Mouse (Mus musculus) kidney, postnatal 36 days (tissue): Measurements from ENCODE around the gene Polr3b.

Experiments used
- DNase-seq, 2 experiments: peaks; one replicate each; pipeline ENCODE4 v3.0.0; 2021 to 2022; ENCODE audit warnings: mixed read lengths in 2 of 2

The Polr3b gene

DNA sequence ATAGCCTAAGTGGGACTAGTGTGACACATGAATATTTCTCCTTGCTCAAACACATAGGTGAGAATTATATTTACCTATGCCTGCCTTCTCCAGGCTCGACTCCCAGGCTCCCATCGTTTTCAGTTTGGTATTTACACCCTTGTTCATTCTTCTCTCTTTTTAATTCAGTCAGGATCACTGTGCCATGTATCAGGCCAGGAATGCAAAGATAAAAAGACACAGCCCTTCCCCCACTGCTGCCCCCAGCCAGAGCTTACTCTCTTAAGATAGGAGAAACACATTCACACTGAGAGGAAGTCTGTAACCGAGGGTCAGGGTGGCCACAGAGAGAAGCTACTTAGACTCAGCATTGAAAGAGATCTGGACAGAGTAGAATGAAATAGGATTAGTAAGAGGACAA lies 10.4 kb upstream of the Polr3b start:
- no peak for DNase-seq

DNA sequence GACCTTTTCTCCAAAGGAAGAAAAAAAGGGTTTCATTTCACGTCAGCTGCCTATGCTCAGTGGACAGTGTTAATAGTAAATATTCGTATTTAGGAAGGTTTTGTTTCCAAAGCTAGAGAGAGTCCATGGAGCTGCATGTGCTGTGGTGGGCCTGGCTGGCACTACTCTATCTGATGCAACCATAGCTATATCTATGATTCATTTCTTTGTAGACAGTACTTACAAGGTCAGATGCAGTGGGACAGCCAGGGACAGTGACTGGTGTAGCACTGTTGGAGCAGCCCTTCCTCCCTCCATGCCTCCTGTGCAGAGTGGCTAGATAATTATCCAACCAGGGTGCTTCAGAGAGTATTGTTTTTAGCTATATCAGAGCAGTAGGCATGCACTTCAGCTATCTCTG lies 9.8 kb upstream of the Polr3b start:
- DNase-seq = no peak

DNA sequence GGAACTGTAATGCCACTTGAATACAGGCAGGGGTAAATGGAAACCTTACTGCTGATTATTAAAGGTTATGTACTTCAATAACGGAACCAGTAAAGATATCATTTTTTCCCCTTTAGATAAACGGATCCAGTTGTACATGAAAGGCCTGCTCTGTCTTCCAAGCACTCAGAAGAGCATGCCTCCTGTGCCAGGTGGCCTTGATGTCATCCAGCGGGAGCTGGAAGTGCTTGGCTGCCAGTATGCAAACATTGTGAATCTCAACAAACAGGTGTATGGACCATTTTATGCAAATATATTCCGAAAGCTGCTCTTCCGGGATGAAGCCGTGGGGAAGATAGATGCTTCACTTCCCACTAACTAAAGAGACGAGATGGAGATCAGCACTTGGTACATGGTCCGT lies 8.7 kb upstream of the Polr3b start:
- DNase-seq = no peak

DNA sequence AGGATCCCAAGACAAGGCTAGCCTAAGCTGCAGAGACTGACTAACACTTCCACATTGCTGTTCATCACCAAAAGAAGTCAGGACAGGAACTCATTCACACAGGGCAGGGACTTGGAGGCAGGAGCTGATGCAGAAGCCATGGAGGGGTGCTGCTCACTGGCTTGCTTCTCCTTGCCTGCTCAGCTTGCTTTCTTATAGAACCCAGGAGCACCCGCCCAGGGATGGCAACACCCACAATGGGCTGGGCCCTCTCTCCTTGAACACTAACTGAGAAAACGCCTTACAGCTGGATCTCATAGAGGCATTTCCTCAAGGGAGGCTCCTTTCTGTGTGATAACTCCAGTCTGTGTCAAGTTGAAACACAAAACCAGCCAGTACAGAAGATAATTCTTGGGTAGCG lies 7.0 kb upstream of the Polr3b start:
- DNase-seq = no peak

DNA sequence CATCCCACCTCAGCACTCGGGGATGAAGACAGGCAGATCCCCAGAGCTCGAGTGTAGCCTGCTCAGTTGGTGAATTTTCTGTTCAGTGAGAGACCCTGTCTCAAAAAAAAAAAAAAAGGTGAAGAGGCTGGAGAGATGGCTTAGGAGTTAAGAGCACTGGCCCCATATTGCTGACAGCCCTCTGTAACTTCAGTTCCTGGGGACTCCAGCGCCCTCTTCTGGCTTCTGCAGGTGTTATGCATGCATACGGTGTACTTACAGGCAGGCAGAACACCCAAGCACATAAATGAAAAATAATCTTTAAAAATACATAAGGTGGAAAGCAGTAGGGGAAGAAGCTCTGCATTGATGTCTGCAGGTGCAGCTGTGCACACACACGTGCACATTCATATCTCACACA lies 9.1 kb downstream of the Polr3b start:
- DNase-seq = peak; percentile 18 to 59

DNA sequence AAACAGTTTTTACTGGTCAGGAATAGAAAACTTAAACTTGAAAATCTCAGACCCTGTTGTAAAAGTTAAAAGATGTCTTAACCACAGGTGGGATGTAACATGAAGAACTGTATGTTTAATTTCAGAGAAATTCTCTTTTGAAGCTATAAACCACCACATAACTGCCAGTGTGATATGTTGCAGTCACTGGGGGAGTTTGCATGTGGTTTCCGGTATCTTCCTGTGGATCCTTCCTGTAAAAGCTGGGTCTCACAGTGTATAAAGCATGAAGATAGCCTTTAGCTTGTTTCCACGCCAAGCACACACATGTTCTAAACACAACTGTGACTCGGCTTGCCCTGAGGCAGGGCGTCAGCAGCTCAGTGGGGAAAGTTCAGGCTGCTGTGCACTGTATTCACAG lies 9.9 kb downstream of the Polr3b start:
- no peak for DNase-seq

DNA sequence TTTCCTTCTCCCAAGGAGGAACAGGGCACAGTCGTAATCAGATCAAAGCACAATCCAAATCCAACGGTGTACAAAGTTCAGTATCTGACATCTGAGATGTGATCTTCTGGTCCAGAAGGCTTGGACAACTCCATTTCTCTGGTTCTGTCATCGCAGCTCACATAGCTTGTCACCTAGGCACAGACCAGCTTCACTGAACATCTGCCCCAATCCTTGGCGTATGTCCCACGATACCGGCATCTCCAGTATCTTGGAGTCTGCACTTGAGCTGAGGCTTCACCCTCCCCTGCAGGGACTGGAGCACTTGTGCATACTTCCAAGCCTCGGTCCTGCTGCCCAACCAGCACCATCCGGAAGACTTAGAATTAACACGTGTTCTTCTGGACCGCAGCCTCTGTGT lies 14.6 kb downstream of the Polr3b start:
- DNase-seq = no peak

DNA sequence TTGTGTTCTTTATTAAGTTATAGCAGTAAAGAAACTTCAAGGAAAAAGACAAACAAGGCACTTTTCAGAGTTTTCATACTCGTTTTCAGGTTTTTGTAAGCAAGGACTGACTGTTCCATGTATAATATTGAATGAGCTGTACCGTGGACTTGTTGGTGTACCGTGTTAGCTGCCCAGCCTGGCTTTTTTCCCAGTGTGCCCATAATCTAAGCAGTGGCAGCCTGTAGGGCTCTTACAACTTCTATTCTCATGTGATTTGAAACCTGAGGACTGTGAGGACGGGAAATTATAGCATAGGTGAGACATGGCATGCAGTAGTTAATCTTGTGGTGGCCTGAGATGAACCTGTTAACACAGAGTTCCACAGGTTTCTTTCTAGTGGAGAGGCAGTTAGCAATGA lies 16.3 kb downstream of the Polr3b start:
- no peak for DNase-seq

DNA sequence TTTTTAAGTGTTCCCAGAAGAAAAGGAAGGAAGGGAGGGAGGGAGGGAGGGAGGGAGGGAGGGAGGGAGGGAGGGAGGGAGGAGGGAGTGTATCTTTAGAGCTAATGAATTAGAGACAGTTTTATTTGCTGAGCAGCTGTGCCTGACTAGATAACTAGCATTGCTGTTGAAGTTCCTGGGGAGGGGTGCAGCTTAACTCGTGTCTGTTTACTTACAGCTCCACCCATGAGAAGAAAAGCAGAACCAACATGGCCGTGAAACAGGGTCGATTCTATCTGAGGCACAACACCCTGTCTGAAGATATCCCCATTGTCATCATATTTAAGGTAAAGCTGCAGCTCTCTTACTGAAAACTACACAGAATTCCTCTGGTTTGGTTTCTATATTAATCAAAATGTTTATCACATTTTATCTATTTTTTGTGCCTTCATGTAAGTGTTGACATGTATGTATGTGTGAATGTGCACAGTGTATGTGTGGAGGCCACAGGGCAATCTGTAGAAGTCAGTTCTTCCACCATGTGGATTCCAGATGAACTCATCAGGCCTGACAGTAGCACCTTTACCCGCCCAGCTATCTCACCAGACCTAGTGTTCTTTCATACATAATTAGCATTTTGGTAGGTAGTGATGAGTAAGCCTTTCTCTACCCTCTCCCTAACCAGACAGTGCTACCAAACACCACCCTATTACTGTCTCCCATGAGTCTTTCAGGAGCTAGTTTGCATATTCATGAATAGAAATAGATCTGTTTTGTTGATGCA lies 17.6 kb downstream of the Polr3b start:
- no peak for DNase-seq

DNA sequence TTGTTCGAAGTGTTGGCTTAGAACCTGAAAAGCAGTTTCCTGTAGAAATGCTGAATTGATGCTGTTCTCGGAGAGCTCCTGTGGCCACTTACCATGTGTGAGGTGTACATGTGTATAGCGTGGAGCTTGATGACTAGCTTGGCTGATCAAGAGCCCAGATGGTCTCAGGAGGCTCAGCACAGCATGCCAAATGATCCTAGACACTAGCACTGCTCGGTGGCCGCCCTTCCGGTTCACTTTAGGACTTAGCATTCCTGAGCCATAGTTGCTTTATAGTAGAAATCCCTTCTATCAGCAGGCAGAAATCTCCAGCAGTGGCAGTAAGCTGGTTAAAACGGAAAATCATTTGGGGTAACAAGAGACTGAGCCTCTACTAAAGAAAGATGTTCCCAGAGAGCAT lies 18.8 kb downstream of the Polr3b start:
- no peak for DNase-seq

DNA sequence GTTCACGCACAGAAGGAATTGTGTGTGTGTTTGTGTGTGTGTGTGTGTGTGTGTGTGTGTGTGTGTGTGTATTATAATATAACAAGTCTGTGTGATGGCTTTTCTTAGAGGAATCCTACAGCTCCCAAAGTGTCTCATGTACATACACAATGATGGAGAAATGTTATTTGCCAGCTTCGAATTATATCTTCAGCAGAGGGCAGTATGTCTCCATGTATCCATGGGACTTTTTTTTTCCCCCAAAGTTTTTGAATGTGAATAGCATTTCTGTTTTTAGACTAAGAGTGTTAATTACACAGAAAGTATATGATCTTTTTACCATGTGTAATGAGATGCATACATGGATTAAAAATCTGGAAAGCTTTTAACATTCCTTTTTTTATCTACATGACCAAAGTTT lies 19.5 kb downstream of the Polr3b start:
- DNase-seq = no peak

DNA sequence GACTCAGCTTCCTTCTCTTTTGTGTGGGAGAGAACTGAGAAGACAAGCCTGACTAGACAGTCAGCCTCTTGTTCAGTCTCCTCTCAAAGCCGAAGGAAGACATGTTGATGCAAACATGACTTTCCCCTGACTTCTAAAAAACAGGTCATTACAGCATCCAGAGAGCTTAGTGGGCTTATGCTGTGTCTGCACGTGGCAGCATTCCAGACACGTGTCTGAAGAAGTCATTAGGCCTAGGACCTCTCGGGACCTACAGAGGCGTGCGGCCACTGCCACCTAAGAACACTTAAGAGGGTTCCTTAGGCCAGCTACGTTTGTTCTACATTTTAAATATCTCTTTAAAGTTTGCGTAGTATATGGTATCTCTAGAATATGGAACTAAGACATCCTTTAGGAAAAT lies 23.8 kb downstream of the Polr3b start:
- no peak for DNase-seq

DNA sequence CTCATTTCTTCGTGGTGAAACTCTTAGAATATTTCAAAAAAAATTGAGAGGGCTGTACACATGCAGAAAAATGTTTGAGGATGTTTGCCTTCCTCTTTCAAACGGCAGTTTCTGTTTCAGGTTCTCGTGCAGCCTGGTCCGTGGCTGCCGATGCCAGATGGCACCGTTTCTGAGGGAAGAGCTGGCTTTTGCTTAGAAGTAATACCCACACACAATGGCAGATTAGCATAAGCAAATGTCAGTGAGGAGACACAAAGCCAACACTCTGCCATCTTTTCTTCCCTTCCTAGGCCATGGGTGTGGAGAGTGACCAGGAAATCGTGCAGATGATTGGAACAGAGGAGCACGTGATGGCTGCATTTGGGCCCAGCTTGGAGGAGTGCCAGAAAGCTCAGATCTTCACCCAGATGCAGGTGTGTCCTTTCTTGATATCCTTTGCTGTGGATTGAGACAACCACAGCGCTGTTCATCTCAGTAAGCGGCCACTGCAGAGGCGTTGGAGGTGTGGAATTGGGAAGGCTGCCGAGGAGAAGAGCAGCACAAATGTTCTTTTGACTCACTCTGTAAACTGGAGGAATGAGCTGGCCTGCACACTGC lies 24.5 kb downstream of the Polr3b start:
- DNase-seq = peak in 1 of 2 experiments; percentile 15

DNA sequence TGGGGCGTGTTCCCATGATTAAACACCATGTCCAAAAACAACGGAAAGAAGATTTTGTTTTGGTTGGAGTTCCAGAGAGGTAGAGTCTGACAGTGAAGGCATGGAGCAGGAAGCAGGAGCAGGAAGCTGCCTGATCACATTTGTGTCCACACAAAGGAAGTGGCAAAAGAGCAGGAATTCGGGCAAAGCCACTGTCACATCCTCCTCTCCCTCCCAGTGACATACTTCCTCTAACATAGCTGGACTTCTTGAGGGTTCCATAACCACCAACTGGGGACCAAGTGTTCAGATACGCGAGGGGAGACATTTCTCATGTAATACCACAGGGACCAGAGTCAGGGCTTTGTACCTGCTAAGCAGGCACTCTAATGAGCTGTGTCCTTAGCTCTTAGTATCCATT lies 25.2 kb downstream of the Polr3b start:
- no peak for DNase-seq

DNA sequence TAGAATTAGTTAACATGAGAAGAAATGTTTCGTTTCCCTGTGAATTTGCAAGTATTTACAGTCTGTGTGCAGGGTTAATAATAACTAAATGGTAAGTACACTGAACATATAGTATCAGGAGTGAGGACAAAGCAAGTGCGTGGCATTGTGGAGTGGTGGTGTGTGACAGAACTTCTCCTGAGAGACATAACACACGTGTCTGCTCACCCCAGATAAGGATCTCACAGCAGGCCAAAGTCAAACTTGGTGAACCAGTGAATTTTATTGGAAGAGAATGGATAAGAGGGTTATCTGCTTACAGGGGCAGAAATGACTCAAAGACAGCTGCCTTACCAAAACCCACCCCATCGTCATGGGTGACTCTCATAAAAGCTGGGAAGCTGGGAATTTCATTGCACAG lies 26.8 kb downstream of the Polr3b start:
- DNase-seq = no peak

DNA sequence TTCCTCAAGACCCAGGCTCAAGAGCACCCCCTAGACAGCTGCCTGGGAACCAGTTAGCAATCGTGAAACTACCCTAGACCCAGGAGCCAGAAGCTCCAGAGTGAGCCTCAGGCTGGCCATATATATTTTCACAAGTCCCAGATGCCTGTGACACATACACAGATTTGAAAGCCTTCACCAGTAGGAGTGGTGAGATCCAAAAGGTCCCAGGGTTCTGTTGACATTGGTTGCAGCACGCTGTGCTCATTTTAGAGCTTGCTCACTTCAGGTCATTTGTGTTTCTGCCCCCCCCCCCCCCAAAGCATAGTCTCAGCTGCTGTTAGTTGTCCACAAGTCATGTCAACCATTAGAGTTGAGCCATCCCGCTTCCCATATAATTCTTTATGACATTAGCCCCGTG lies 31.9 kb downstream of the Polr3b start:
- no peak for DNase-seq

DNA sequence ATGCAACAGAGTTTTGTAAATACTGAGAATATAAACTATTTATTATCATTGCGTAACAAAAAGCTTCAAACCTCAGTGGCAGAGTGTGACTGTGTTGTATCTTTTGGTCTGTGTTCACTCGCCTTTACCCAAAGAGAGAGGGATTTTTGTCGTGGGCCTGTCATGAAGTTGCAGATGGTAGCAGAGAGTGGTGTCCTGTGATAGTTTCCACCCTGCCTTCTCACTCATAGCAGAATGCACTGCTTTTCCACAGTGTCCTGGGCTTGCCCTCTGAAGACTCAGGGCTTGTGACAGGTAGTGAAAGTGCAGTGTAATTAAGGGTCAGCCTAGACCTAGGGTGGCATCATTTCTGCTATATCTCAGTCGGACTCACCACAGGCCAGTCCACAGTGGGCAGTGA lies 32.6 kb downstream of the Polr3b start:
- no peak for DNase-seq

DNA sequence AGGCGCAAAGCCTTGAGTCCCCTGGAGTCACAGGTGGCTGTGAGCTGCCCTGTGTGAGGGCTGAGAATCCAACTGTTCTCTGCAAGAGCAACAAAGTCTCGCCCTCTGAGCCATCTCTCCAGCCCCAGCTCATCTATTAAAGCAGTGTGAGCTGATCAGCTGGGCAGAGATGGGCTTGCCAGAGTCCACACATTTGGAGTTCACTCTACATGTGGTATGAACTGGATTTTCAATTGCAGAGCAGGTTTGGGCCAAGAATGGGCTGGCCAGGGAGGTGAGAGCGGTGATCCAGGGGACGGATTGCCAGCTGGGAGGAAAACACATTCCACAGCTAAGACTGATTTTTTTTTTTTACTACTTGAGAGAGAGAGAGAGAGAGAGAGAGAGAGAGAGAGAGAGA lies 34.5 kb downstream of the Polr3b start:
- DNase-seq = peak; percentile 45 to 54

DNA sequence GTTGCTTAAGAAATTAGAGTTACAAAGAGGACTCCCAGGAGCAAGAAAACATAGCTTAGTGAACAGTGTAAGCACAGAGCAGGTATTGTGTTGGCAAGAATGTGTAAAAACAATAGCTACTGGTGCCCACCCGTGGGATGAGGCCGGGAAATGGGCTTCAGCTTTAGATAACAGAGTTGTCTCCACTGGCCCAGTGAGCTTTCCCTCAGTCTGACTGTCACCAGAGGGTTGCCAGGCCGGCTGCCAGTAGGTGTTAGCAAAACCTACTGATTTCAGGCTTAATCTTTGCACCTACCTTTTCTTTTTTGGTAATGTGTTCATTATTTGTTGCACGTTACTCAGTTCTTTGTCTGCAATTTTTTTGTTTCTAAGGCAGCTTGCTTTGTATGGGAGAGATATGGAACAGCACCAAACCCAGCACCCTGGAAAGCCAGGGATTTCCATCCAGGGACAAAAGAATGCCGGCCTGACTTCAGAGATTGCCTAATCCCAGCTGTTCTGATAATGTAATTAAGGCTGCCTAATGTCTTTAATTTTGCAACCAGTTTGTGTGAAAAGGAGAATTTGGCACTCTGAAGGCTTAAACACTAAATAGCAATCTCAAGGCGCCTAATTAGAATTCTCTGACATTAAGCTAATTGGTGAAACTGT lies 35.5 kb downstream of the Polr3b start:
- no peak for DNase-seq

DNA sequence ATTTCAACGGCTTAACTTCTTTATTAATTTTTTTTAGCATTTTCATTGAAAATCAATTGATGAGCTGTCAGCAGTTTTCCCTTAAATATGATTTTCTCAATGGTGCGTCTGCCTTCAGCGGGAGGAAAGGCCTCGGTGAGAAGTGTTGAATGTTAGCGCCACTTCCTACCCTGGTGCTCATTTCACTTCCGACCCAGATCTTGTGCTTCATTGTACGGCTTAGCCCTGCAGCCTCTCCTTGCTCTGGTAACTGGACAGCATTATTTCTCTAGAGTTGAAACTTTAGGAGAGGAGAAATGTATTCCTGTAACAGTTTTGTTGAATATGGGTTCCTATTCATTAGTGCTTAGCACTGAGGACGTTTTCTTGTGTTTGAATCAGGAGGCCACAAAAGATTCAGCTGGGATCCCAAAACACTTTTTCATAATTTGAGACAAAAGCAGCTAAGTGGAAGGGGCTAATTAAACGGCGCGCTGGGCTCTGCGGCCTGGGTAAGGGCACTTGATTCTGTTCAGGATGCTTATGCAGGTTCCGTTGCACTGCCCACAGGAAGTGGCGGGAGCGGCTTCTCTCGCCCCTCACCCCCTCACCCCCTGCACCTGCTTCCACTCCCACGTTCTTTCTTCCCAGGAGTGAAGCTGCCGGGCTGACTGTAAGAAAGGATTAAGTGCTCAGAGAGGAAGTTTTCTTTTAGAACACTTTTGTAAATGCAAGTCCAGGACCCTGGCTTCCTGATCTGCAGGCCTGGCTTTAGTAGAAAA lies 36.2 kb downstream of the Polr3b start:
- peak in 1 of 2 experiments; percentile 13 for DNase-seq

DNA sequence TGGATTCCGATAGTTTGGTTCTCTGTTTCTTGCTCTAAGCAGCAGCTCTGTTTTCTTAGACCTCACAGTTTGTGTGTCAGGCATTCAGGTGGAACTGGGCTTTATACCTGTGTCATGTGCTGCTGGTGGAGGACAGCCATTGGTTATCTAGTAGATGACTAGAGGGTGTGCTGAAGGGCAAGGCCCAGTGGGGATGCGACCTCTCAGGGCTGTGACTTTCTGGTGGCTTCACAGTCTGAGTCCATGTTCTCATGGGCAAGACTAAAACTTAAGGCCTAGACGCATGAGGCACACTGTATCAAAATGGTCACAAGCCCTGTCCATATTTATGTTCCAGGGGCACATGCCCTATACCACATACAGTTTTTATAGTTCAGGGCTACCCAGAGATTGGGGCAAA lies 37.2 kb downstream of the Polr3b start:
- no peak for DNase-seq

DNA sequence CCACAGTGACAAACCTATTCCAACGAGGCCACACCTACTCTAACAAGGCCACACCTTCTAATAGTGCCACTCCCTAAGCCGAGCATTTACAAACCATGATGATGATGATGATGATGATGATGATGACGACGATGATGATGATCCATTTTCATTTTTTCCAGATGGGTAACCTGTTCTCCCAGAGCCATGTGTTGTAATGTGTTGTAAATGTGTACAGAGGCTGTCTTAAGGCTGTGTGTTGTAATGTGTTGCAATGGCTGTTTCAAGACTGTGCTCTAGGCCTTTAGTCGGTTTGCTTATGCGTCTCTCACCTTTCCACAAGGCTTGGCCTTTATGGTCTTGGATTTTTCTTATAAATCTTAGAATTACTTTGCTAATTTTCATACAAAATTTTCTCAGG lies 40.0 kb downstream of the Polr3b start:
- DNase-seq = no peak

DNA sequence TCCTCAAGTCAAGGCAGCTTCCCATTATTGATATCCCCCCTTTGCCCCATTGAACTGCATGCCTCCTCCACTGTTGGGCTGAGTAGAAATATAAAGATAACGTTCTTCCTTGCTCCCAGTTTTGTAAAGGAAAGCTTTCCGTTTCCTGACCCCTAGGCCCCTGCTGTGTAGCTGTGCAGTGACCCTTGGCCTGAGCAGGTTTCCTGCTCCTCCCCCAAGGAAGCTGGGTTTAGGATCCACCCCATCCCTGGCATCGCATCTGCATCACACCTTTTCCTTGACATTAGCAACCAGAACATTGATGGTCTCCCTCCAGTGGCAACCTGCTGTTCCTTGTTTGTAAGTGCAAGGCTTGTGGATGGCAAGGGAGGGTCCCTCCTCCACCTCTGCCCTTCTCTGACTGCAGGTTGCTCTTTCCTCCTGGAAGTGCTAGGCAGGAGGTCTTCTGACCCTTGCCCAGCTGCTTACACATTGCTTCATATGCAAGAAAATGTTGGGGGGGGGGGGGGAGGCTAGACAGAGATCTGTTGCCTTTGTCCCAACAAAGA lies 43.7 kb downstream of the Polr3b start:
- peak; percentile 44 to 53 for DNase-seq
